Mouse (Mus musculus): ENCODE measurements at regions not wholly inside any gene's neighbourhood (a gene's known extent, or its start where the extent isn't known, plus 50 kb on each side); places are given as distances from the start of the nearest gene placed in this dataset.

- TF ChIP-seq CTCF (IDR thresholded peaks at IDR 0.05; ENCODE audit: borderline replicate concordance, insufficient read depth, low read depth, low read length) (no peak), POLR2A (IDR thresholded peaks at IDR 0.05; ENCODE audit: borderline replicate concordance, insufficient read depth, low read length) (no peak)
These were observed 74.2 kb upstream of the Cp start for GRCm38 (mm10) chr3:19882623-19883022.

Data from cerebellum, adult 2 months (tissue).